Mouse (Mus musculus): ENCODE data around the gene Arl5c. TPM values are rescaled to one million over a fixed set of nuclear protein-coding genes. Genes with fewer than 3 reads are reported as not detected.
"Not testable (repeated sequence)": the region's sequence is repeated elsewhere in the genome, so short reads cannot be mapped to it uniquely, and the experiment has no call there.

The Arl5c gene
- polyA plus RNA-seq, 1 experiment from 2014 or later, result 6.8 TPM

- 87% methylated on average over 1 of the region's 1 CpGs for WGBS
- Histone ChIP-seq H3K36me3 (no peaks in the 10 kb centered on the region), H3K4me3 (no peak overlapping the region), H3K27me3 (replicated peaks) (no peaks in the 10 kb centered on the region), H3K4me2 (replicated peaks) (no peak overlapping the region), H3K27ac (no peak overlapping the region), H3K9ac (no peak overlapping the region), H3K9me3 (no peaks in the 10 kb centered on the region), H3K4me1 (peaks cover 29% of the 10 kb centered on the region)
- no peak for ATAC-seq (ENCODE audit: low FRiP score, low read depth)
These were observed 43.5 kb downstream of the Arl5c start for GRCm38 (mm10) chr11:97952367-97953006.

DNA sequence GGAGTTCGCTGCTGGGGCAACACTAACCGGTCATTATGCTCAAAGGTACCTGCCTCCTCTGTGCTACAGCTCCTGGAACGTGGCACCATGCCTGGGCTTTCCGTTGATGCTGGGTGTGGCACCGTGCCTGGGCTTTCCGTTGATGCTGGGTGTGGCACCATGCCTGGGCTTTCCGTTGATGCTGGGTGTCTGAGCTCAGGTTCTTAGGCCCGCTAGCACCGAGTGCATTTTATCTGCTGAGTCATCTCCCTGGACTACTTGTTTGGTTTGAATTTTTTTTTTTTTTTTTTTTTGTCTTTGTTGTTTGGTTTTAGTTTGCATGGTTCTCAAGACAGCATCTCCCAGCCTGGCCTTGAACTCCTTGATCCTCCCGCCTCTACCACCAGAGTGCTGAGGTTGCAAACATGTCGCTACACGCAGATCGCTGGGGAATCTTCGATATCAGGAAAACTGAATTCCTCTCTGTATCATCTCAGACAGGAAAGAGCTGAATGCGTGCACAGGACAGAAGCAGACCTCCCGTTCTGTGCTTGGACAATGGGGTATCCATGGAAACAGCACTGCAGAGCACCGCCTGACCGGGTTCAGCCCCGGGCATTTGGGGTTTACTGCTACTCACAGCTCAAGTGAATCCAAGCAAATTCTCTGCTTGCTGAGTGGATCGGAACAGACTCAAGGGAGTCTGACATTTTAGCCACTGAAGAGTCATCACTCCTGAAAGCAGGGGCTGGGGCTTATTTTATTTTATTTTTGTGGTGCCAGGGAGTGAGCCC, 46.1 kb downstream of the Arl5c start:
- Histone ChIP-seq H3K4me2 (replicated peaks) (peak overlapping the region; percentile 21; the same call in 1 of the 2 replicates), H3K4me3 (no peak overlapping the region), H3K9me3 (no peaks in the 10 kb centered on the region), H3K27me3 (replicated peaks) (no peaks in the 10 kb centered on the region), H3K36me3 (no peaks in the 10 kb centered on the region), H3K27ac (no peak overlapping the region; the same call in 1 of the 2 replicates), H3K4me1 (peaks cover 15% of the 10 kb centered on the region), H3K9ac (no peak overlapping the region)
- peak; percentile 75; the same call in 1 of the 2 replicates for ATAC-seq (ENCODE audit: low FRiP score, low read depth)
- WGBS, result 41% methylated on average over 20 of the region's 20 CpGs

GRCm38 (mm10) chr11:97947426-97947825, 48.6 kb downstream of the Arl5c start:
- Histone ChIP-seq H3K4me1 (peaks cover 10% of the 10 kb centered on the region), H3K27ac (no peak overlapping the region), H3K9me3 (no peaks in the 10 kb centered on the region), H3K27me3 (replicated peaks) (no peaks in the 10 kb centered on the region), H3K9ac (no peak overlapping the region), H3K4me3 (no peak overlapping the region), H3K36me3 (no peaks in the 10 kb centered on the region), H3K4me2 (replicated peaks) (no peak overlapping the region)
- no peak for ATAC-seq (ENCODE audit: low FRiP score, low read depth)
- 16% methylated on average over 7 of the region's 7 CpGs for WGBS

- not testable (repeated sequence) for H3K27ac ChIP-seq; H3K4me3 ChIP-seq; H3K4me2 ChIP-seq (replicated peaks); H3K9ac ChIP-seq; ATAC-seq (ENCODE audit: low FRiP score, low read depth); H3K27me3 ChIP-seq (replicated peaks); H3K9me3 ChIP-seq; H3K36me3 ChIP-seq
- H3K4me1 ChIP-seq, result peaks cover 10% of the 10 kb centered on the region
- 94% methylated on average over 7 of the region's 7 CpGs for WGBS
These were observed 50.2 kb downstream of the Arl5c start for GRCm38 (mm10) chr11:97945738-97946289.

DNA sequence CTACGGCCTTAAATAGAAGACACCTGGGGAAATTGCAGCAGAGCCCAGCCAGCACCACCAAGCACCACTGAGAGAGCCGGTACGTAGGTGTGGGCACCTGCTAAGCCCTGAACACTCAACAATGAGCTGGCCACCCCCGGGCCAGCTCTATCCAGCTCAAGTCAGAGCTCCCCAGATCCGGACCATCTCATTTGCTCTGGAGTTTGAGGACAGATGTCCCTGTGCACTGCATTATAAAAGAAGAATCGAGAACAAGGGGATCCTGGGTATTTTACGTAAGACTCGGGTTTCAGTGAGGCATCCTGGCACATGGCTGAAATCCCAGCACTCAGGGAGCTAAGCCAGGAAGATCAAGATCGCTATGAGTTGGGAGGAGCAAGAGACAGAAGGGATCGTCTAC, 51.0 kb downstream of the Arl5c start:
- Histone ChIP-seq H3K9ac (no peak overlapping the region), H3K36me3 (no peaks in the 10 kb centered on the region), H3K4me3 (no peak overlapping the region), H3K27me3 (replicated peaks) (no peaks in the 10 kb centered on the region), H3K27ac (no peak overlapping the region), H3K9me3 (no peaks in the 10 kb centered on the region), H3K4me2 (replicated peaks) (no peak overlapping the region), H3K4me1 (peaks cover 6% of the 10 kb centered on the region)
- WGBS, result 91% methylated on average over 10 of the region's 10 CpGs
- ATAC-seq (ENCODE audit: low FRiP score, low read depth), result no peak

DNA sequence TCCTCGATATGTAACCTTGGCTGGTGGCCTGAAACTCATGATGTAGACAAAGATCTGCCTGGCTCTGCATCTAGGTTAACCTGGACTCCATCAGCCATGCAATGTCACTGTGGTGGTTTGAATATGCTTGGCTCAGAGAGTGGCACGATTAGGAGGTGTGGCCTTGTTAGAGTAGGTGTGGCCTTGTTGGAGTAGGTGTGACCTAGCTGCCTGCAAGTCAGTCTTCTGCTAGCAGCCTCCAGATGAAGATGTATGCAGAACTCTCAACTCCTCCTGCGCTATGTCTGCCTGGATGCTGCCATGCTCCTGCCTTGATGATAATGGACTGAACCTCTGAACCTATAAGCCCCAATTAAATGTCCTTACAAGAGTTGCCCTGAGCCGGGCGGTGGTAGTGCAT, 52.7 kb downstream of the Arl5c start:
- Histone ChIP-seq H3K27ac (no peak overlapping the region), H3K36me3 (no peaks in the 10 kb centered on the region), H3K27me3 (replicated peaks) (no peaks in the 10 kb centered on the region), H3K4me2 (replicated peaks) (no peak overlapping the region), H3K4me1 (no peaks in the 10 kb centered on the region), H3K4me3 (no peak overlapping the region), H3K9ac (no peak overlapping the region), H3K9me3 (no peaks in the 10 kb centered on the region)
- no peak for ATAC-seq (ENCODE audit: low FRiP score, low read depth)
- WGBS, result 86% methylated on average over 5 of the region's 5 CpGs

DNA sequence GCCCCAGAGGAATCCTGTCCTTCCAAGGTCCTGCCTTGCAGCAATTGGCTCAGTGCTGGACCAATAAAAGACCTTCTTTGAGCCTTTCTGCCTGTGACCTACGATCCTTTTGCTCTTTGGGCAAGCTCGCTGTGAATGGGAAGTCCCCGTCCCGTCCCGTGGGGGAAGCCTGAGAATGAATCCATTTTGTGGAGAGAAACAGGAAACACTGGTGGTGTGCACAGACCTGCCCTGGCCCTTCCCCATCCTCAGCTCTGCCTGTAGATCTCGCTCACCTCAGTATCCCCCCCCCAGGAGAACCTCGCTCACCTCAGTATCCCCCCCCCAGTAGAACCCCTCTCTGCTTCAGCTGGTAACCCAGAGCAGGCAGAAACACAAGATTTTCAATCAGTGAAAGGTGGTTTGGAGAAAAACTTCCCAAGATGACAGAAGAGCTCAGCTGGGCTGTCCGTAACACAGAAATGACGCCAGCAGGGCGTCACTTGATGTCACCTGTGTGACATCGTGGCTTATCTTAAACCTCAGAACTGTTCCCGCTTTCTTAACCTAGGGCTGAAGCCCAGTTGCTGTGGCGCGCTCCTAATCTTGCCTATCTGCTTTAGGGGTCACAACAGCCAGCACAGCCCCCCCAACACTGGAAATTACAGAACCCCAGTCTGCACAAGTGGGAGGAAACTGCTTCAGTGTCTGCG, 53.4 kb downstream of the Arl5c start:
- no peaks in the 10 kb centered on the region for H3K27me3 ChIP-seq (replicated peaks)
- 86% methylated on average over 15 of the region's 15 CpGs for WGBS
- H3K9ac ChIP-seq, result no peak overlapping the region
- H3K4me3 ChIP-seq, result no peak overlapping the region
- no peak overlapping the region for H3K4me2 ChIP-seq (replicated peaks)
- H3K9me3 ChIP-seq, result no peaks in the 10 kb centered on the region
- no peak overlapping the region for H3K27ac ChIP-seq
- ATAC-seq (ENCODE audit: low FRiP score, low read depth), result no peak
- H3K36me3 ChIP-seq, result no peaks in the 10 kb centered on the region
- no peaks in the 10 kb centered on the region for H3K4me1 ChIP-seq

Small RNA genes within 50 kb of the gene (microRNA-seq; reads per million reads assigned to microRNA genes)
- gene Gm22461 (not detected), gene Gm27597 (not detected)

Other genes starting within 250 kb of the Arl5c start
- 21.1 and 23.4 TPM in 2 replicates for gene Cwc25, start 229.6 kb downstream of the Arl5c start, polyA plus RNA-seq (2016; fragmentation: Nextera tagmentation; extraction: Ambion mirVana)
- gene 1700001P01Rik, start 220.3 kb downstream of the Arl5c start, polyA plus RNA-seq (2016; fragmentation: Nextera tagmentation; extraction: Ambion mirVana), result 0.56 and 0.70 TPM in 2 replicates
- gene Rpl23, start 213.7 kb downstream of the Arl5c start, polyA plus RNA-seq (2016; fragmentation: Nextera tagmentation; extraction: Ambion mirVana), result 369 and 383 TPM in 2 replicates
- 103 and 105 TPM in 2 replicates for gene Lasp1, start 197.2 kb downstream of the Arl5c start, polyA plus RNA-seq (2016; fragmentation: Nextera tagmentation; extraction: Ambion mirVana)
- 12.9 and 15.8 TPM in 2 replicates for gene B230217C12Rik, start 155.4 kb downstream of the Arl5c start, polyA plus RNA-seq (2016; fragmentation: Nextera tagmentation; extraction: Ambion mirVana)
- 0.72 and 0.85 TPM in 2 replicates for gene Fbxo47, start 112.0 kb downstream of the Arl5c start, polyA plus RNA-seq (2016; fragmentation: Nextera tagmentation; extraction: Ambion mirVana)
- gene Plxdc1, start 9.7 kb downstream of the Arl5c start, polyA plus RNA-seq (2016; fragmentation: Nextera tagmentation; extraction: Ambion mirVana), result 0.24 and 0.68 TPM in 2 replicates
- gene Cacnb1, start 26.9 kb upstream of the Arl5c start, polyA plus RNA-seq (2016; fragmentation: Nextera tagmentation; extraction: Ambion mirVana), result 38.2 and 40.9 TPM in 2 replicates
- gene Rpl19, start 30.5 kb upstream of the Arl5c start, polyA plus RNA-seq (2016; fragmentation: Nextera tagmentation; extraction: Ambion mirVana), result 709 and 737 TPM in 2 replicates
- 10.2 and 11.2 TPM in 2 replicates for gene Stac2, start 57.3 kb upstream of the Arl5c start, polyA plus RNA-seq (2016; fragmentation: Nextera tagmentation; extraction: Ambion mirVana)
- gene Fbxl20, start 154.2 kb upstream of the Arl5c start, polyA plus RNA-seq (2016; fragmentation: Nextera tagmentation; extraction: Ambion mirVana), result 33.1 and 40.7 TPM in 2 replicates
- 62.9 and 74.0 TPM in 2 replicates for gene Med1, start 197.1 kb upstream of the Arl5c start, polyA plus RNA-seq (2016; fragmentation: Nextera tagmentation; extraction: Ambion mirVana)
- gene Cdk12, start 206.9 kb upstream of the Arl5c start, polyA plus RNA-seq (2016; fragmentation: Nextera tagmentation; extraction: Ambion mirVana), result 13.5 and 13.6 TPM in 2 replicates